Mouse (Mus musculus) activated CD4-positive, CD25-positive, alpha-beta regulatory T cell, adult 4 months (primary cell): Measurements from ENCODE around the gene Gse1. TPM values are rescaled to one million over a fixed set of nuclear protein-coding genes. Genes with fewer than 3 reads are reported as not detected.

Source experiments
- ATAC-seq: one replicate; pipeline ENCODE4 v1.8.0; 2017
- polyA plus RNA-seq, 2 experiments: library from polyadenylated mRNA; unstranded; fragments of 100-300 nt; shearing (Covaris generic); gene quantifications; one replicate each; pipeline ENCODE4 v1.2.1; 2017

The Gse1 gene
- polyA plus RNA-seq, 2 experiments from 2014 or later: 2.9 to 4.1 TPM

GRCm38 (mm10) chr8:120563348-120563724 lies 335.1 kb downstream of the Gse1 start:
- ATAC-seq: no peak

DNA sequence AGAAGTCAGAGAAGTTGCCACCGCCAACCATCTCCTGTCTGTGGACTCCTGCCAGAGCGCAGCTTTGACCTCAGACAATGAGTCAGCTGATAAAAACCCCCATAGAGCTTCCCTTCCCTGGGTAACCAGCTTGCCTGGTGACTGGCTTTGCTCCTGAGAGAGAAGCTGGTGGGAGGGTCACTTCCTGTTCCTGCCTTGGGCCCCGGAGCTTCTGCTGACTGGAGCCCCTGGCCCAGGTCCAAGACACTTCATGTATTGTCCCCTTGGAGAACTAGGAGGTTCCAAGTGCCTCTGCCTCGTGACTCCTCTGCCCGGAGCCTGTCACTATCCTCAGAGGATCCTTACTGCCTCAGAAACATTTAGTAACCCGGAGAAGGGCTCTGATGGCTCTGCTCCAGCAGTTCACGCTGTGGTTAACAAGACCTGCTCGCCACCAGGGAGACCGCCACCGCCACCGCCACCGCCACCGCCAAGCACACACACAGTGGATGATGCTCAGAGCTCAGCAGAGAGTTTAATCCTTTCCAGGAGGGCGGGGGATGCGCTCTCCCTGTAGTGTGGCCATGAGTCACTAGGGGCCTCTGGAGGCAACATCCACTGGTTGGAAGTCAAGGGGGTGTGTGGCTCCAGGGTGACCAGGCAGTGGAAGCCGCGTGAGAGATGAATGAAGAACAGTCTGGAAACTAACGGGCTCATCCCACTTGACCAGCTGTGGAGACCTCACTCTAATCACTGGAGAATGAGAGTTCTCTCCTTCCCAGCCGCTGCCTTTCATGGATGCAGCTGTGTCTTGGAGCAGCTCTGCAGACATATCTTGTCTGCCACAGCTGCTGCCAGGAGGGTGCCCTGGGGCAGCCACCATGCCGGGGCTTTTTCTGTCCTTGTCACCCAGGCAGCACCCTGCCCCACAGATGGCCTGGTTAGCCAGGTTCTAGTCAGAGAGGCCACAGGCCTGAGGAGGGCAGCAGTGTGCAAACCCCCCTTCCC lies 335.9 kb downstream of the Gse1 start:
- ATAC-seq: peak; percentile 19

GRCm38 (mm10) chr8:120565151-120565711 lies 337.0 kb downstream of the Gse1 start:
- ATAC-seq: no peak

DNA sequence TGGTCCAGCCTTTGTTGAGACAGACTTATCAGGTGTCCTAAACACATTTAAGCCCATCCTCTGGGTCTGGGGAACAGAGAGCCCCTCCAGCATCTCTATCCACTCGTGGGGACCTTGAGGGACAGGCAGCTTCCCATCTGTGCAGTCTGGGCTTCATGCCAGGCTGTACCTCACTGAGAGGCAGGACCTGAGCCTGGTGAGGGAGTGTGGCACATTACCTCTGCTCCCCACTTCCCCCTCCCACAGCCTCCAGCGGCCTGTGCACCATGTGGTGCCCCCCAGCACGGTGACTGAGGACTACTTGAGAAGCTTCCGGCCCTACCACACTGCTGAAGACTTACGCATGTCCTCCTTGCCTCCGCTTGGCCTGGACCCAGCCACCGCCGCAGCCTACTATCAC lies 338.4 kb downstream of the Gse1 start:
- no peak for ATAC-seq

GRCm38 (mm10) chr8:120567731-120568130 lies 339.5 kb downstream of the Gse1 start:
- ATAC-seq: no peak

GRCm38 (mm10) chr8:120568164-120568798 lies 340.0 kb downstream of the Gse1 start:
- ATAC-seq: no peak

GRCm38 (mm10) chr8:120569123-120569522 lies 340.9 kb downstream of the Gse1 start:
- ATAC-seq: no peak

- no peak for ATAC-seq
Measured at GRCm38 (mm10) chr8:120569939-120570715, 341.9 kb downstream of the Gse1 start.

- no peak for ATAC-seq
Measured at GRCm38 (mm10) chr8:120571561-120571960, 343.3 kb downstream of the Gse1 start.

- ATAC-seq: no peak
Measured at GRCm38 (mm10) chr8:120572534-120572933, 344.3 kb downstream of the Gse1 start.

- ATAC-seq: no peak
Measured at GRCm38 (mm10) chr8:120573866-120574265, 345.6 kb downstream of the Gse1 start.

DNA sequence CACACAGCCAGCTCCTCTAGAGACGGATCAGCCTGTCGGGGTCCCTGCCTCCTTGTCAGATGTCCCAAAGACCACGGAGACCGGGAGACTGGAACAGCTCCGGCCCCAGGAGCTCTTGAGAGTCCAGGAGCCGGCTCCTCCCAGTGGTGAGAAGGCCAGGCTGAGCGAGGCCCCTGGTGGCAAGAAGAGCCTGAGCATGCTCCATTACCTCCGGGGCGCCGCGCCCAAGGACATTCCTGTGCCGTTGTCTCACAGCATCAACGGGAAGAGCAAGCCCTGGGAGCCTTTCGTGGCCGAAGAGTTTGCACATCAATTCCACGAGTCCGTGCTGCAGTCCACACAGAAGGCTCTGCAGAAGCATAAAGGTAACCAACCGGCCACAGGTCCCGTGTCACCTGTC lies 346.7 kb downstream of the Gse1 start:
- no peak for ATAC-seq

DNA sequence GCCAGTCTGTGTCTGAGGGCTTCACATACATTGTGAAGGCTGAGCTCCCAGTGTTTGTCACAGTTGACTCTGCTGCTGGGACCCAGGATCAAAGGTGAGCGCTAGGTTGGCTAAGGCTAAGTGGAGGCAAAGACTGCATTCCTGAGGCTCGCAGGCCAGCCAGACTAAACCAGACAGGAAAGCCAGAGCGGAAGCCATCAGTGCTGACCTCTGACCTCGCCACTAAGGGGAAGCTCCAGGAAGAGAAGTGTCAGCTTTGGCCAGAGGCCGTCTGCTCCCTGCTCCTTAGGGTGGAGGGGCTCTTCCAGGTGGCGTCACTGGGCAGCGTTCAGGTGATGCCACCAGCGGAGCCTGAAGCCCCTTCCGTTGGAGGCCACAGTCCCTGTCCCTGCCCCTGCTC lies 347.5 kb downstream of the Gse1 start:
- ATAC-seq: no peak

GRCm38 (mm10) chr8:120577821-120578220 lies 349.6 kb downstream of the Gse1 start:
- no peak for ATAC-seq

- no peak for ATAC-seq
Measured at GRCm38 (mm10) chr8:120580336-120581000, 352.2 kb downstream of the Gse1 start.

GRCm38 (mm10) chr8:120581329-120581728 lies 353.1 kb downstream of the Gse1 start:
- ATAC-seq: no peak

DNA sequence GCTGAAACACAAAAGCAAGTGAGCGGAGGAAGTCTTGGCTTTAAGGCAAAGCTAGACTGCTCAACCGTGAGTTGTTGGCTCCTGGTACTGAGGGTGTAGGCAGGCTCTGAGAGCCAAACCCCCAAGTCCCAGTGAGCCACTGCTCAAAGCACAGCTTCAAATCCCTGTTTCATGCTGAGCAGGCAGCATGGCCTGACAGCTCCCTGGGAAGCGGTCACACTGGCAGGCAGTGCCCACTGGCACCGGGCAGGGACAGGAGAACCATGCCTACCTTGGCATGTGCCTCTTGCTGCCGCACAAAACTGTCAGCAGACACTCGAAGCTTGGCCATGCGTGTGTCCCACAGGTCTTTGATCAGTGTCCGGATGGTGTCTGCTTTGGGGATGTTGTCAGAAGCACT lies 353.6 kb downstream of the Gse1 start:
- ATAC-seq: no peak

DNA sequence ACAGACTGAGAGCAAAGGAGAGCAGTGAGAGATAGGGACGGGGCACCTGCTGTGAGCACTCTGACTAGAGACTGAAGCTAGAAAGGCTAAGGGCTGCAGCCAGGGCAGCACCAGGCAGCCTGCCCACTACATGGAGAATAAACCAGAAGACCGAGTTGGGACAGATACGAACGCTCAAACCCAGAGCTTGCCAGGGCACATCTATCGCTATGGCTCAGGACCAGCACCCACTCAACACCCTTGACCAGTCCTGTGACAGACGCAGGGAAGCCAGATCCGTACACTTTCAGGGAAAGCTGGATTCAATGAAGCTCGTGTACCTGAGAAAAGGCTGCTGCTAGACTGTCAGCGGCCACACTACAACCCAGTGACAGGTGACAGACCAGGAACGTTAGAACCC lies 357.3 kb downstream of the Gse1 start:
- no peak for ATAC-seq

DNA sequence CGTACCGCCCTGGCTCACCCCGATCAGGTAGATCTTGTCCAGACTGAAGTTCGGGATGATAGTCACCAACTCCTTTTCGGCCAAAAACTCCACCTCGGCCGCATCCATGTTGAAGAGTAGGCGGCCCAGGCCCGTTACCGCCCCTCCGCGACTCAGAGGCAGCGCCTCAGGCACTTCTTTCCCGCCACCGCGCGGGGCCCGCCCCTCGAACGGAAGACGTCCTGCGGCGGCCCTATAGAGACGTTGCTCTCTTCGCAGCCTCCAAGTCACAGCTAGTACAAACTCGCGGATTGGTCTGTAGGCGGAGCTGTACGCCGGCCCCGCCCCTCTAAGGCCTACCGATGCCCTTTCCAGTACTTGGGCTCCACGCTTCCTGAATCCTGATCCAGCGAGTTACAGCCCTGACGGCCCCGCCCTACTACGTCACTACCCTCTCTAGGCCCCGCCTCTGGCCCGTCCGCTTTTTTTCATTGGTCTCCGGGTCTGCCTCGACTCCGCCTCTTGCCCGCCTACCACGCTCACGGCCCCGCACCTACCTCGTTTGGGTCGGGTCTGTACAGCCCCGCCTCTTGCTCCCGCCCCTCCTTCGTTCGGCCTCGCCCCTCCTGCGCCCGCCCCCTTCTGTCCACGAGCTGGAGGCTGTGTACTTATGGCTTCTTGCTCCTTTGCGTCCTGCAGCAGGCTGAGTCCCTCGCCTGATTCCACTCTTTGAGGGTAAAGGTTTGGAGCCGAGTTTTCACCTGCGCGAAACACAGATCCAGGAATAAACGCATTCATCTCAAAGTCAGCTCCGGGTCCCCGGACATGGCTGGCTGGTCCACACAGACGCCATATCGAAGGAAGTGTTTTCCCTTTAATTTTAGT lies 360.9 kb downstream of the Gse1 start, which contains the start of gene Gins2:
Gins2 (minus strand) TSS at position 397 of the 864 bp plus-strand sequence.
- peak; percentile 96 for ATAC-seq

- ATAC-seq: no peak
Measured at GRCm38 (mm10) chr8:120589921-120590320, 361.7 kb downstream of the Gse1 start.
